Mouse (Mus musculus) mouse embryonic stem cell (cell line): ENCODE data around the gene Nrf1.

Source experiments
- in situ Hi-C, 2 experiments: fragments of 300-500 bp; cut with MboI; formaldehyde crosslinking; loops; 1 replicate in 1 of 2; 3 replicates in 1 of 2; pipeline ENCODE4 v1.14.3; 2019 to 2020; ENCODE audit warnings: low sequenced_read_pairs in 2 of 2, low pct_unique_long_range_greater_than_20kb in 1 of 2, mixed read lengths in 1 of 2; ENCODE audit not compliant: unreplicated experiment in 1 of 2

The Nrf1 gene

GRCm38 (mm10) chr6:30169148-30169547 is 121.4 kb downstream of the Nrf1 start:
- in situ Hi-C loops, result loop anchor here in 1 of 2 experiments (5.0 kb wide), 1 partner anchor 33 kb away; no protein-coding TSS in a partner anchor

GRCm38 (mm10) chr6:30171226-30171625 is 123.4 kb downstream of the Nrf1 start:
- in situ Hi-C loops, result no loop called here

- in situ Hi-C loops, result no loop called here
These were observed 124.2 kb downstream of the Nrf1 start for GRCm38 (mm10) chr6:30171967-30172366.

- in situ Hi-C loops, result no loop called here
These were observed 124.6 kb downstream of the Nrf1 start for GRCm38 (mm10) chr6:30172441-30172819.

GRCm38 (mm10) chr6:30172820-30173550 is 125.2 kb downstream of the Nrf1 start:
- in situ Hi-C loops, result no loop called here

GRCm38 (mm10) chr6:30173551-30174460 is 126.0 kb downstream of the Nrf1 start:
- in situ Hi-C loops, result no loop called here

- in situ Hi-C loops, result no loop called here
These were observed 126.9 kb downstream of the Nrf1 start for GRCm38 (mm10) chr6:30174461-30175224.

- in situ Hi-C loops, result no loop called here
These were observed 127.6 kb downstream of the Nrf1 start for GRCm38 (mm10) chr6:30175225-30175917.

GRCm38 (mm10) chr6:30175918-30176421 is 128.2 kb downstream of the Nrf1 start:
- in situ Hi-C loops, result no loop called here

GRCm38 (mm10) chr6:30176496-30176895 is 128.7 kb downstream of the Nrf1 start:
- in situ Hi-C loops, result no loop called here

GRCm38 (mm10) chr6:30177305-30177704 is 129.5 kb downstream of the Nrf1 start:
- in situ Hi-C loops, result no loop called here

GRCm38 (mm10) chr6:30178023-30178639 is 130.3 kb downstream of the Nrf1 start:
- in situ Hi-C loops, result no loop called here

GRCm38 (mm10) chr6:30179046-30179445 is 131.3 kb downstream of the Nrf1 start:
- in situ Hi-C loops, result no loop called here

- in situ Hi-C loops, result no loop called here
These were observed 132.5 kb downstream of the Nrf1 start for GRCm38 (mm10) chr6:30180321-30180720.

GRCm38 (mm10) chr6:30182038-30182437 is 134.2 kb downstream of the Nrf1 start:
- in situ Hi-C loops, result no loop called here

- in situ Hi-C loops, result no loop called here
These were observed 135.8 kb downstream of the Nrf1 start for GRCm38 (mm10) chr6:30183624-30184023.

- in situ Hi-C loops, result no loop called here
These were observed 147.9 kb downstream of the Nrf1 start for GRCm38 (mm10) chr6:30195656-30196055.

- in situ Hi-C loops, result no loop called here
These were observed 148.4 kb downstream of the Nrf1 start for GRCm38 (mm10) chr6:30196143-30196542.
